Mouse (Mus musculus) CH12.LX (cell line): ENCODE data around the gene Slc7a6. TPM values are rescaled to one million over a fixed set of nuclear protein-coding genes. Genes with fewer than 3 reads are reported as not detected.

Experiments
- DNase-seq: peaks from one replicate; pipeline ENCODE4 v3.0.0-alpha.2; 2013; ENCODE audit errors: extremely low read depth
- H3K27ac ChIP-seq: 2 replicates; pipeline ENCODE4 v1.5.1; 2012; ENCODE audit warnings: low read depth, mild to moderate bottlenecking, control low read depth, moderate library complexity; ENCODE audit not compliant: insufficient read depth
- H3K27me3 ChIP-seq: replicated peaks from 2 replicates; pipeline ENCODE3; 2012; ENCODE audit warnings: inconsistent platforms
- H3K36me3 ChIP-seq, 2 experiments: replicated peaks in 1 of 2; 2 replicates each; pipeline versions ENCODE3 to v1.6.1; 2012; ENCODE audit warnings: inconsistent platforms in 1 of 2, low read length in 1 of 2, mild to moderate bottlenecking in 1 of 2, mixed read lengths in 1 of 2, moderate library complexity in 1 of 2; ENCODE audit not compliant: control insufficient read depth in 1 of 2, insufficient read depth in 1 of 2
- H3K4me1 ChIP-seq, 2 experiments: 2 replicates each; pipeline ENCODE4 v1.6.1; 2012; ENCODE audit warnings: inconsistent platforms in 1 of 2, moderate library complexity in 1 of 2; ENCODE audit not compliant: insufficient read depth in 2 of 2, control insufficient read depth in 1 of 2
- H3K4me2 ChIP-seq: 2 replicates; pipeline ENCODE4 v1.6.1; 2012; ENCODE audit warnings: low read depth, mild to moderate bottlenecking, control low read depth; ENCODE audit not compliant: poor library complexity, insufficient read depth, severe bottlenecking
- H3K4me3 ChIP-seq, 3 experiments: fragments of 150-350 bp in 1 of 3; sonication (generic) in 1 of 3; replicated peaks in 1 of 3; 2 replicates each; pipeline versions ENCODE3 to v1.5.1; 2011 to 2012; ENCODE audit warnings: low read depth in 2 of 3, low read length in 2 of 3, mild to moderate bottlenecking in 2 of 3, moderate library complexity in 2 of 3, control low read depth in 1 of 3, improper control_type of control experiment in 1 of 3, inconsistent platforms in 1 of 3, mixed read lengths in 1 of 3; ENCODE audit not compliant: poor library complexity in 1 of 3
- H3K79me2 ChIP-seq: replicated peaks from 2 replicates; pipeline ENCODE4 v1.6.1; 2012; ENCODE audit warnings: mild to moderate bottlenecking, moderate library complexity; ENCODE audit not compliant: control insufficient read depth, poor library complexity, insufficient read depth, severe bottlenecking; ENCODE audit errors: extremely low read depth
- H3K9ac ChIP-seq: 2 replicates; pipeline ENCODE4 v1.6.1; 2012; ENCODE audit warnings: low read depth, mild to moderate bottlenecking, control low read depth, moderate library complexity; ENCODE audit not compliant: insufficient read depth
- H3K9me3 ChIP-seq: replicated peaks from 2 replicates; pipeline ENCODE3; 2012; ENCODE audit warnings: low read length, inconsistent platforms, mixed read lengths
- BHLHE40 ChIP-seq: IDR thresholded peaks from 2 replicates; pipeline ENCODE4 v1.6.1; 2011; ENCODE audit warnings: mild to moderate bottlenecking, low read depth, low read length, improper control_type of control experiment
- CTCF ChIP-seq, 2 experiments: IDR thresholded peaks in 1 of 2; conservative IDR thresholded peaks in 1 of 2; 2 replicates each; pipeline ENCODE4 v1.5.1; 2011 to 2012; ENCODE audit warnings: low read depth in 2 of 2, low read length in 2 of 2, improper control_type of control experiment in 1 of 2, inconsistent platforms in 1 of 2, mild to moderate bottlenecking in 1 of 2, moderate library complexity in 1 of 2
- E2F4 ChIP-seq: IDR thresholded peaks from 2 replicates; pipeline ENCODE4 v1.6.1; 2011; ENCODE audit warnings: low read depth, low read length, improper control_type of control experiment; ENCODE audit not compliant: insufficient replicate concordance
- ETS1 ChIP-seq: conservative IDR thresholded peaks from 2 replicates; pipeline ENCODE4 v1.6.1; 2012; ENCODE audit warnings: low read depth, mild to moderate bottlenecking, inconsistent platforms, low read length, improper control_type of control experiment, moderate library complexity
- HCFC1 ChIP-seq: IDR thresholded peaks from 2 replicates; pipeline ENCODE4 v1.6.1; 2012; ENCODE audit warnings: low read depth, mild to moderate bottlenecking, inconsistent platforms, low read length, improper control_type of control experiment
- JUN ChIP-seq: IDR thresholded peaks from 2 replicates; pipeline ENCODE4 v1.6.1; 2011; ENCODE audit warnings: low read depth, mild to moderate bottlenecking, low read length, improper control_type of control experiment, moderate library complexity; ENCODE audit not compliant: insufficient read depth
- JUND ChIP-seq: conservative IDR thresholded peaks from 2 replicates; pipeline ENCODE4 v1.6.1; 2011; ENCODE audit warnings: low read depth, low read length, improper control_type of control experiment
- KAT2A ChIP-seq: IDR thresholded peaks from 2 replicates; pipeline ENCODE4 v1.6.1; 2012; ENCODE audit warnings: low read length, improper control_type of control experiment, inconsistent platforms; ENCODE audit not compliant: insufficient replicate concordance
- MAFK ChIP-seq: IDR thresholded peaks from 2 replicates; pipeline ENCODE4 v1.6.1; 2011; ENCODE audit warnings: low read length, improper control_type of control experiment; ENCODE audit not compliant: insufficient replicate concordance
- MAZ ChIP-seq: IDR thresholded peaks from 2 replicates; pipeline ENCODE4 v1.6.1; 2012; ENCODE audit warnings: low read depth, mild to moderate bottlenecking, inconsistent platforms, low read length, improper control_type of control experiment, moderate library complexity
- MEF2A ChIP-seq: IDR thresholded peaks from 2 replicates; pipeline ENCODE4 v1.6.1; 2014; ENCODE audit warnings: low read depth, mild to moderate bottlenecking, inconsistent platforms, low read length, improper control_type of control experiment, borderline replicate concordance
- NELFE ChIP-seq: IDR thresholded peaks from 2 replicates; pipeline ENCODE4 v1.6.1; 2011; ENCODE audit warnings: low read depth, low read length, improper control_type of control experiment
- POLR2A ChIP-seq: IDR thresholded peaks from 2 replicates; pipeline ENCODE4 v1.6.1; 2011; ENCODE audit warnings: low read depth, mild to moderate bottlenecking, improper control_type of control experiment, low read length
- RAD21 ChIP-seq: IDR thresholded peaks from 2 replicates; pipeline ENCODE4 v1.6.1; 2011; ENCODE audit warnings: low read depth, mild to moderate bottlenecking, low read length, improper control_type of control experiment, moderate library complexity
- RCOR1 ChIP-seq: conservative IDR thresholded peaks from 2 replicates; pipeline ENCODE4 v1.6.1; 2012; ENCODE audit warnings: low read depth, mild to moderate bottlenecking, inconsistent platforms, low read length, improper control_type of control experiment
- SIN3A ChIP-seq: IDR thresholded peaks from 2 replicates; pipeline ENCODE4 v1.6.1; 2012; ENCODE audit warnings: low read length, improper control_type of control experiment, inconsistent platforms
- SMC3 ChIP-seq: IDR thresholded peaks from 2 replicates; pipeline ENCODE4 v1.6.1; 2011; ENCODE audit warnings: low read depth, low read length, improper control_type of control experiment
- UBTF ChIP-seq: IDR thresholded peaks from 2 replicates; pipeline ENCODE4 v1.6.1; 2012; ENCODE audit warnings: low read depth, mild to moderate bottlenecking, inconsistent platforms, low read length, improper control_type of control experiment, moderate library complexity
- USF1 ChIP-seq: IDR thresholded peaks from 2 replicates; pipeline ENCODE4 v1.6.1; 2014; ENCODE audit warnings: low read depth, mild to moderate bottlenecking, inconsistent platforms, low read length, improper control_type of control experiment
- USF2 ChIP-seq: conservative IDR thresholded peaks from 2 replicates; pipeline ENCODE4 v1.6.1; 2011; ENCODE audit warnings: low read depth, low read length, improper control_type of control experiment
- ZC3H11A ChIP-seq: IDR thresholded peaks from 2 replicates; pipeline ENCODE4 v1.6.1; 2012; ENCODE audit warnings: low read depth, mild to moderate bottlenecking, inconsistent platforms, low read length, improper control_type of control experiment
- ZKSCAN1 ChIP-seq: IDR thresholded peaks from 2 replicates; pipeline ENCODE4 v1.6.1; 2012; ENCODE audit warnings: low read depth, inconsistent platforms, low read length, improper control_type of control experiment, borderline replicate concordance
- ZMIZ1 ChIP-seq: IDR thresholded peaks from 2 replicates; pipeline ENCODE4 v1.6.1; 2012; ENCODE audit warnings: low read depth, mild to moderate bottlenecking, inconsistent platforms, low read length, improper control_type of control experiment
- ZNF384 ChIP-seq: IDR thresholded peaks from 2 replicates; pipeline ENCODE4 v1.6.1; 2012; ENCODE audit warnings: low read depth, low read length, improper control_type of control experiment, inconsistent platforms
- dilution Hi-C: fragments of 300-500 bp; cut with MboI; formaldehyde crosslinking; loops from 2 replicates; pipeline ENCODE4 v1.14.3; 2020; ENCODE audit warnings: low sequenced_read_pairs; ENCODE audit not compliant: extremely low pct_unique_long_range_greater_than_20kb, extremely low pct_ligation_motif_present
- in situ Hi-C: fragments of 300-500 bp; cut with MboI; formaldehyde crosslinking; loops from 3 replicates; pipeline ENCODE4 v1.14.3; 2019; ENCODE audit warnings: low sequenced_read_pairs, low pct_ligation_motif_present, low pct_unique_long_range_greater_than_20kb, mixed read lengths
- polyA plus RNA-seq: library from polyadenylated mRNA; unstranded; fragments of >175 nt; gene quantifications from 2 replicates; pipeline ENCODE4 v1.2.1, GENCODE M21; 2012; ENCODE audit warnings: low read depth; ENCODE audit not compliant: insufficient read length
- total RNA-seq, 2 experiments: library from RNA; depleted of rRNA; stranded (reverse); fragments of 300-350 nt in 1 of 2; fragments of >200 nt in 1 of 2; gene quantifications; 2 replicates each; pipeline ENCODE4 v1.2.3; 2012 to 2014

The Slc7a6 gene
- total and polyA plus RNA-seq, 3 experiments = 24.2 to 61.8 (median 32.6) TPM

- Histone ChIP-seq H3K9me3 (no peaks in the 10 kb centered on the region), H3K4me1 (peaks cover 12 to 36% of the 10 kb centered on the region in 2 experiments; a peak in 3 of 4 replicates), H3K79me2 (no peaks in the 10 kb centered on the region), H3K4me3 (peak overlapping the region; percentile 74 to 92 (median 88)), H3K27ac (no peak overlapping the region), H3K4me2 (peak overlapping the region; percentile 84), H3K9ac (peak overlapping the region; percentile 58), H3K27me3 (no peaks in the 10 kb centered on the region), H3K36me3 (peaks cover 3 to 18% of the 10 kb centered on the region in 2 experiments)
- TF ChIP-seq BHLHE40 (peak; percentile 19; the same call in 1 of the 2 replicates), UBTF (no peak)
- dilution Hi-C loops (no loop called here), in situ Hi-C loops (no loop called here)
- no peak for DNase-seq
These were observed 18.0 kb upstream of the Slc7a6 start for GRCm38 (mm10) chr8:106150653-106151000.

- Histone ChIP-seq H3K27ac (no peak overlapping the region), H3K4me1 (peaks cover 12 to 36% of the 10 kb centered on the region in 2 experiments; a peak in 3 of 4 replicates), H3K4me3 (peak overlapping the region; percentile 74 to 92 (median 88)), H3K9ac (peak overlapping the region; percentile 58; the same call in 1 of the 2 replicates), H3K36me3 (peaks cover 5 to 21% of the 10 kb centered on the region in 2 experiments), H3K4me2 (peak overlapping the region; percentile 84), H3K79me2 (no peaks in the 10 kb centered on the region), H3K9me3 (no peaks in the 10 kb centered on the region), H3K27me3 (no peaks in the 10 kb centered on the region)
- TF ChIP-seq POLR2A (no peak), CTCF (conservative IDR thresholded peaks at IDR 0.05 in 1 of 2, IDR thresholded peaks at IDR 0.05 in 1 of 2; ENCODE audit: low read depth in 2 of 2, low read length in 2 of 2) (no peak), ZNF384 (no peak), SMC3 (no peak), RAD21 (no peak), HCFC1 (no peak), E2F4 (no peak), ZKSCAN1 (no peak), ETS1 (no peak)
- no peak for DNase-seq
- in situ Hi-C loops (no loop called here), dilution Hi-C loops (no loop called here)
These were observed 17.6 kb upstream of the Slc7a6 start for GRCm38 (mm10) chr8:106151041-106151440.

- TF ChIP-seq JUND = no peak
- TF ChIP-seq KAT2A = no peak
- TF ChIP-seq USF1 = no peak
- no peak for TF ChIP-seq ZMIZ1
- no peak for TF ChIP-seq SMC3
- TF ChIP-seq ZNF384 = no peak
- TF ChIP-seq SIN3A = no peak
- TF ChIP-seq E2F4 = no peak
- TF ChIP-seq ZC3H11A = no peak
- TF ChIP-seq UBTF = no peak
- TF ChIP-seq JUN = no peak
- no peak for TF ChIP-seq MAZ
- no peak for TF ChIP-seq ZKSCAN1
- no peak for TF ChIP-seq MEF2A
- TF ChIP-seq MAFK = no peak
- TF ChIP-seq USF2 = no peak
- no peak for TF ChIP-seq RCOR1
- TF ChIP-seq NELFE = no peak
- Histone ChIP-seq H3K27ac (no peak overlapping the region), H3K4me3 (no peak overlapping the region), H3K4me1 (peaks cover 12 to 36% of the 10 kb centered on the region in 2 experiments; a peak in 3 of 4 replicates), H3K36me3 (peaks cover 5 to 30% of the 10 kb centered on the region in 2 experiments), H3K4me2 (no peak overlapping the region), H3K79me2 (no peaks in the 10 kb centered on the region), H3K9ac (no peak overlapping the region), H3K27me3 (no peaks in the 10 kb centered on the region), H3K9me3 (no peaks in the 10 kb centered on the region)
- dilution Hi-C loops (no loop called here), in situ Hi-C loops (no loop called here)
- no peak for DNase-seq
These were observed 15.8 kb upstream of the Slc7a6 start for GRCm38 (mm10) chr8:106152876-106153275.
